Mouse (Mus musculus): Measurements from ENCODE around the gene Fam161a. TPM values are rescaled to one million over a fixed set of nuclear protein-coding genes. Genes with fewer than 3 reads are reported as not detected.

The Fam161a gene
- polyA plus RNA-seq (2015; fragmentation: Nextera tagmentation; extraction: Ambion mirVana) = 4.5 and 5.8 TPM in 2 replicates

DNA sequence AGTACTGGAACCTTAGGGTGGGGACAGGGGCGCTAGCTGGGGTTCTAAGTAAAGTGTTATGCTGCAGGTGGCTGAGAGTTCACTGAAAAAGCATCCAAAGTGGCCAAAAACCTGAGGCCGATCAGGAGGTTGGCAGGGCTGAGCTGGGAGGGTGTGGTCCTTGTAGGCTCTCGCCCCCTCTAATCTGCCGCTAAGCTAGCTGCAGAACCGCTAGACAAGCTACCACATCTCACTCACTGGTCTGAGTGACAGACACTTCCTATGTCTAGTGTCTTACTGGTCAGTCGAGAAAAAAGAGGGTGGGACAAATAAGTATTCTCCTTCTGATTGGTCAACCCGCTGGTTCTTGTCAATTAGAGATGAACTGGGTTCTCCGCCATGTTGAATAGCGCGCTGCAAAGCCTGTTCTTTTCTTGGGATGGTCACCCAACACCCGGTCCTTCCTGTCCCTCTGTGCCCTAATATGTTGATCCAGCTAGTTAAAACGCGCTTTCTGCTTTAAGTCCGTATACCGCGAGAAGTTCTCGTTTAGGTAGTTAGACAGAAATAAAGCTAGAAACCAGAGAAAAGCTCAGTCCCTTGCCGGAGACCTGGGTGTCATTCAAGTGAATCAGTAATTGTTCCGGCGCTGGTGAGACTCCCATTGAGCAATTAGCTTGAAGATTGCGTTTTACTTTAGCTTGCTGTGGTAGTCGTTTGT, at the start of gene Fam161a:
Gene Fam161a, plus strand, starts transcription at position 51 of the 700 bp plus-strand sequence.
- 1% methylated on average over 22 of the region's 22 CpGs for WGBS
- Histone ChIP-seq H3K4me1 (replicated peaks) (peaks cover 7% of the 10 kb centered on the region; the same call in 1 of the 2 replicates), H3K36me3 (peaks cover 15% of the 10 kb centered on the region), H3K9ac (peak within 1 kb of the TSS; percentile 76), H3K27ac (replicated peaks) (peak within 1 kb of the TSS; percentile 96), H3K4me3 (peak within 1 kb of the TSS; percentile 59), H3K27me3 (no peaks in the 10 kb centered on the region), H3K4me2 (peak within 1 kb of the TSS; percentile 80), H3K9me3 (no peaks in the 10 kb centered on the region)
- ATAC-seq (ENCODE audit: low FRiP score, low read depth) = peak; percentile 94

GRCm38 (mm10) chr11:22957791-22958374, 49.4 kb upstream of the Fam161a start:
- ATAC-seq (ENCODE audit: low FRiP score, low read depth) = no peak
- Histone ChIP-seq H3K4me1 (replicated peaks) (no peaks in the 10 kb centered on the region), H3K27me3 (no peaks in the 10 kb centered on the region), H3K36me3 (no peaks in the 10 kb centered on the region), H3K9me3 (no peaks in the 10 kb centered on the region), H3K4me2 (no peak overlapping the region), H3K4me3 (no peak overlapping the region), H3K27ac (replicated peaks) (no peak overlapping the region), H3K9ac (no peak overlapping the region)
- 95% methylated on average over 4 of the region's 4 CpGs for WGBS

- 88% methylated on average over 1 of the region's 1 CpGs for WGBS
- Histone ChIP-seq H3K27ac (replicated peaks) (no peak overlapping the region), H3K4me1 (replicated peaks) (no peaks in the 10 kb centered on the region), H3K4me2 (no peak overlapping the region), H3K36me3 (no peaks in the 10 kb centered on the region), H3K9me3 (no peaks in the 10 kb centered on the region), H3K4me3 (no peak overlapping the region), H3K9ac (no peak overlapping the region), H3K27me3 (no peaks in the 10 kb centered on the region)
- no peak for ATAC-seq (ENCODE audit: low FRiP score, low read depth)
These were observed 45.2 kb upstream of the Fam161a start for GRCm38 (mm10) chr11:22962101-22962500.

DNA sequence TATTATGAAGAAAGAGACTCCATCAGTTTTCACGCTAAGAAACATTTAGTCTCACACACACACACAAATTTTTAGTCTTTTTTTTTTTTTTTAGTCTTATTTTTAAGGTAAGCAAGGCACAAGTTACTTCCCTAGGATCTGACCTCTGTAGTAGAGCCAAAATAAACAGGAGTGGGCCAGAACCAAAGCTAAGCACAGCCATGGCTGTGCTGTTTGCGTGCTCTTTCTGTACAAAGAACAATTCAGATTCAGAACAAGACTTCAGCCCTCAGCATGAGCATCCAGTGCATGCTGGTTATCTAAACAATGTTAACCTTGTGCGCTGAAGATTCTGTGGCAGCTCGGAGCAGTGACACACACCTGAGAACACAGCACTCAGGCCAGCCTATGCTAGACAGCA, 42.9 kb upstream of the Fam161a start:
- Histone ChIP-seq H3K4me2 (no peak overlapping the region), H3K9ac (no peak overlapping the region), H3K27me3 (no peaks in the 10 kb centered on the region), H3K4me3 (no peak overlapping the region), H3K27ac (replicated peaks) (no peak overlapping the region), H3K36me3 (no peaks in the 10 kb centered on the region), H3K9me3 (no peaks in the 10 kb centered on the region), H3K4me1 (replicated peaks) (no peaks in the 10 kb centered on the region)
- no peak for ATAC-seq (ENCODE audit: low FRiP score, low read depth)
- 73% methylated on average over 4 of the region's 4 CpGs for WGBS

DNA sequence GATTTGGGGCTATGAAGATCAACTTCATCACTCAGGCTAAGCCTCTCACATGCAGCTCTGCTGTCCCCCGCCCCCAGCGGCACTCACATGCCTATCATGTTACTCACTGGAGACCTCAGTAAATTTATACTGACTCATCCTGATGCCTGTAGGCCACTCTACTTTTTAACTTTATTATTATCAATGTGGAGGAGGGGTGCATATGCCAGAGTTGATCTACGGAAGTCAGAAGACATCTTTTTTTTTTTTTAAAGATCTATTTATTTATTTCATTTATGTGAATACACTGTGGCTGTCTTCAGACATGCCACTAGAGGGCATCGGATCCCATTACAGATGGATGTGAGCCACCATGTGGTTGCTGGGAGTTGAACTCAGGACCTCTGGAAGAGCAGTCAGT, 41.8 kb upstream of the Fam161a start:
- no peaks in the 10 kb centered on the region for H3K36me3 ChIP-seq
- H3K4me2 ChIP-seq = no peak overlapping the region
- ATAC-seq (ENCODE audit: low FRiP score, low read depth) = no peak
- H3K27ac ChIP-seq (replicated peaks) = no peak overlapping the region
- no peaks in the 10 kb centered on the region for H3K9me3 ChIP-seq
- H3K9ac ChIP-seq = no peak overlapping the region
- no peaks in the 10 kb centered on the region for H3K27me3 ChIP-seq
- WGBS = 88% methylated on average over 4 of the region's 4 CpGs
- H3K4me1 ChIP-seq (replicated peaks) = no peaks in the 10 kb centered on the region
- H3K4me3 ChIP-seq = no peak overlapping the region

- 67% methylated on average over 6 of the region's 6 CpGs for WGBS
These were observed 37.8 kb upstream of the Fam161a start for GRCm38 (mm10) chr11:22969486-22969885.

DNA sequence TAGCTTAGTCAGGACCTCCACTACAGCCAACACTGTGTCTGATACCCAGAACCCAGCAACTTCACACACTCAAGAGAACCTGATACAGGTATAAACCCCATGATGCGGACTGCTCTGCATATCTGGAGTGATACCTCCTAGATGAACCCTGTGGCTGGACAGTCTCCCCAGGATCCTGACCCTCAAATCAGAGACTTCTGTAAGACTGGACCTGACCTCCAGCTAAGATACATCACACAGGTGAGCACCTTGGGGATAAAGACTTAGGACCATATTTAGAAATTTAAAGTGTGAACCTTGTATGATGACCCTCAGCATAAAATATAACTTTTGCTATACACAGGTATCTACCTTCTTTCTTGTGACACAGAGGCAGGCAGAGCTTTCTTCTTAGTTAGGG, 36.8 kb upstream of the Fam161a start:
- WGBS = 100% methylated on average over 1 of the region's 1 CpGs
- no peak for ATAC-seq (ENCODE audit: low FRiP score, low read depth)
- H3K4me3 ChIP-seq = no peak overlapping the region
- H3K9ac ChIP-seq = no peak overlapping the region
- H3K27ac ChIP-seq (replicated peaks) = no peak overlapping the region
- H3K9me3 ChIP-seq = peaks cover 11% of the 10 kb centered on the region; the same call in 1 of the 2 replicates
- no peaks in the 10 kb centered on the region for H3K27me3 ChIP-seq
- H3K36me3 ChIP-seq = peaks cover 9% of the 10 kb centered on the region; the same call in 1 of the 2 replicates
- no peak overlapping the region for H3K4me2 ChIP-seq
- H3K4me1 ChIP-seq (replicated peaks) = peaks cover 15% of the 10 kb centered on the region

More at GRCm38 (mm10) chr11:22969486-22969885, 37.8 kb upstream of the Fam161a start:
- Histone ChIP-seq H3K9ac (no peak overlapping the region), H3K36me3 (peaks cover 9% of the 10 kb centered on the region; the same call in 1 of the 2 replicates), H3K9me3 (peaks cover 11% of the 10 kb centered on the region; the same call in 1 of the 2 replicates), H3K27me3 (no peaks in the 10 kb centered on the region), H3K4me1 (replicated peaks) (peaks cover 8% of the 10 kb centered on the region), H3K4me2 (no peak overlapping the region), H3K4me3 (no peak overlapping the region), H3K27ac (replicated peaks) (no peak overlapping the region)
- no peak for ATAC-seq (ENCODE audit: low FRiP score, low read depth)

DNA sequence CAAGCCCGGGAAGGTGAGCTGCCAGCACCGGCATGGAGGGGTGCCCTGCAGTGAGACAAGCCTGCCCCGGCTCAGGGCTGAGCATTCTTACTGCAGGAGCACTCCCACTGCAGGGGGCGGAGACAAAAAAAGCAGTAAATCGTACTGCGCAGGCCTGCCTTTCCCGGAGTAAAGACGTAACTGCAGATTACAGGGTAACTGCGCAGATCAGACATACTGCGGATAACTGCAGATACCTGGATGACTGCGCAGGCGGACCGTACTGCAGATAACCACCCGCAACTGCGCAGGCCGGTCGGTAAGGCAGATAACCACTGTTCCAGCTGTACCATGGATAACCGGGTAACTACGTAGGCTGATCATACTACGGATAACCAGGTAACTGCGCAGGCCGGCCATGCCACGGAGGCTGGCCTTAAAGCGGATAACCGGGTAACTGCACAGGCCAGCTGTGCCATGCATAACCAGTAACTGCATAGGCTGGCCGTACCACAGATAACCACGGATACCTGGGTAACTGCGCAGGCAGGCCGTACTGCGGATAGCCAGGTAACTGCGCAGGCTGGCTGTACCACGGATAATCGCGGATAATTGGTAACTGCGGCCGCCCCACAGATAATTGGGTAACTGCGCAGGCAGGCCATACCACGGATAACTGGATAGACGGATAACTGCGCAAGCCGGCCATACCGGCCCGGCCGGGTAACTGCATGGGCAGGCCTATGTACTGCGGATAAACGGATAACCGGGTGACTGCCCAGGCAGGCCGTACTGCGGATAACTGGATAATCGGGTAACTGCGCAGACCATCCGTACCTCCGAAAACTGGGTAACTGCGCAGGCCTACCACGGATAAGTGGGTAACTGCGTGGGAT, 35.3 kb upstream of the Fam161a start, which contains the start of gene Zrsr1:
Gene Zrsr1, plus strand, starts transcription at position 171 of the 875 bp plus-strand sequence.
- H3K27ac ChIP-seq (replicated peaks) = peak within 1 kb of the TSS; percentile 82
- peak; percentile 91 for ATAC-seq (ENCODE audit: low FRiP score, low read depth)
- WGBS = 49% methylated on average over 56 of the region's 56 CpGs
- no peaks in the 10 kb centered on the region for H3K27me3 ChIP-seq
- peaks cover 16% of the 10 kb centered on the region for H3K36me3 ChIP-seq
- H3K4me2 ChIP-seq = peak within 1 kb of the TSS; percentile 56
- peak within 1 kb of the TSS; percentile 50 for H3K4me3 ChIP-seq
- H3K4me1 ChIP-seq (replicated peaks) = peaks cover 29% of the 10 kb centered on the region
- H3K9ac ChIP-seq = peak within 1 kb of the TSS; percentile 55
- H3K9me3 ChIP-seq = peaks cover 11% of the 10 kb centered on the region; the same call in 1 of the 2 replicates

GRCm38 (mm10) chr11:22972746-22973526, 34.4 kb upstream of the Fam161a start:
- H3K9ac ChIP-seq = peak overlapping the region; percentile 55
- no peaks in the 10 kb centered on the region for H3K27me3 ChIP-seq
- peak; percentile 73 for ATAC-seq (ENCODE audit: low FRiP score, low read depth)
- H3K9me3 ChIP-seq = peaks cover 11% of the 10 kb centered on the region; the same call in 1 of the 2 replicates
- H3K4me3 ChIP-seq = peak overlapping the region; percentile 50
- peaks cover 34% of the 10 kb centered on the region for H3K4me1 ChIP-seq (replicated peaks)
- peaks cover 16% of the 10 kb centered on the region for H3K36me3 ChIP-seq
- peak overlapping the region; percentile 82 for H3K27ac ChIP-seq (replicated peaks)
- 51% methylated on average over 40 of the region's 46 CpGs for WGBS
- H3K4me2 ChIP-seq = peak overlapping the region; percentile 56

GRCm38 (mm10) chr11:22973599-22973998, 33.7 kb upstream of the Fam161a start:
- Histone ChIP-seq H3K4me3 (peak overlapping the region; percentile 50), H3K9me3 (peaks cover 11% of the 10 kb centered on the region; the same call in 1 of the 2 replicates), H3K27ac (replicated peaks) (peak overlapping the region; percentile 72), H3K4me1 (replicated peaks) (peaks cover 38% of the 10 kb centered on the region), H3K36me3 (peaks cover 16% of the 10 kb centered on the region), H3K9ac (peak overlapping the region; percentile 45), H3K27me3 (no peaks in the 10 kb centered on the region), H3K4me2 (peak overlapping the region; percentile 56)
- no peak for ATAC-seq (ENCODE audit: low FRiP score, low read depth)
- WGBS = 49% methylated on average over 14 of the region's 14 CpGs

DNA sequence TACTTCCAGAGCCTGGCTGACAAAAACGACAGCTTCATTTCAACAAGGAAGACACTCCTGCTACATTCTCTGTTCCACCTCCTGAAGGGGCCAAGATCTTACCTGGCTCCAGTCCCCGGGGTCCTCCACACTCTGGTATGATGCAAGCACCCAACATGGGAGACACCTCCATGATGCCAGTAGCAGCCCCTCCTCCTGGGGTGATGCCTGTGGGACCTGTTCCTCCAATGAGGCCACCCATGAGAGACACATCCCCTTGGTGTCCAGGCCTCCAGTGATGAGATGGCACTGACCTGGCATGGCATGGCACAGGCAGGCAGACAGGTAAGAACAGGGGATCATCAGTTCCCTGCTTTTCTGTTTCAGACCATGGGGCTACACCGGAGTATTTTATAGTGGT, 29.1 kb upstream of the Fam161a start:
- peaks cover 70% of the 10 kb centered on the region for H3K4me1 ChIP-seq (replicated peaks)
- WGBS = 87% methylated on average over 3 of the region's 3 CpGs
- H3K4me2 ChIP-seq = no peak overlapping the region

More for the DNA sequence above, 29.1 kb upstream of the Fam161a start:
- Histone ChIP-seq H3K36me3 (peaks cover 15% of the 10 kb centered on the region), H3K4me3 (no peak overlapping the region), H3K9ac (no peak overlapping the region), H3K27me3 (no peaks in the 10 kb centered on the region), H3K9me3 (0 out of 2 replicates have a peak, but pooled peaks cover 4% of the 10 kb centered on the region), H3K27ac (replicated peaks) (no peak overlapping the region)
- no peak for ATAC-seq (ENCODE audit: low FRiP score, low read depth)

All from hindbrain, embryonic 15.5 days (tissue).